Mouse (Mus musculus): ENCODE results near the gene Ppp1r1b. TPM values are rescaled to one million over a fixed set of nuclear protein-coding genes. Genes with fewer than 3 reads are reported as not detected.
A peak's percentile ranks its signal among the peaks of the same experiment; 100 is the strongest.

Ppp1r1b gene
- polyA plus RNA-seq, 1 experiment from 2014 or later: 2.9 TPM

DNA sequence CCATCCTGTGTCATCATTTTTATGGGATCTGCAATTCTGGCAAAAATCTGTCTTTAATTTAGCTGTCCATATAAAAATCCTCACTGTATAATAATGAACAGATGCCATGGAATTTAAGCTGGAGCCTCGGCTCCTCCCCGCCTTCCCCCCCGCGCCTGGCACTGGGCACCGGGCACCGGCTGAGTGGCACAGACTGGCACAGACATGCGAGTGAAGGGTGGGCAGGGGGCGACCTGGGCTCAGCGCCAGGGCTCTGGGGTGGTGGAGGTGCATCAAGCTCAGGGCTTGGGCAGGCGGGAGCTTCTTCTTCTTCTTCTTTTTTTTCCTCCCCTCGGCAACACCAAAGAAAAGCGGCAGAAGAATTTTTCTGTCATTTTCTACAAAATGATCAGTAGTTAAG, 27.8 kb upstream of the Ppp1r1b start:
- Histone ChIP-seq H3K4me3 (ENCODE audit: low read depth, low read length) (no peak overlapping the region), H3K4me1 (ENCODE audit: control insufficient read depth, insufficient read depth, low read length) (no peaks in the 10 kb centered on the region), H3K4me2 (ENCODE audit: low read length) (no peak overlapping the region; the same call in 1 of the 2 replicates), H3K27me3 (ENCODE audit: control insufficient read depth, insufficient read depth, low read depth, low read length) (peaks cover 82% of the 10 kb centered on the region), H3K9ac (ENCODE audit: low read depth, low read length) (no peak overlapping the region), H3K36me3 (ENCODE audit: control insufficient read depth, insufficient read depth, low read length) (no peaks in the 10 kb centered on the region), H3K27ac (ENCODE audit: low read length) (no peak overlapping the region), H3K9me3 (replicated peaks; ENCODE audit: control insufficient read depth, low read length, poor library complexity, severe bottlenecking) (no peaks in the 10 kb centered on the region)
- 5% methylated on average over 12 of the region's 12 CpGs for WGBS
- peak; percentile 36; the same call in 1 of the 2 replicates for ATAC-seq

DNA sequence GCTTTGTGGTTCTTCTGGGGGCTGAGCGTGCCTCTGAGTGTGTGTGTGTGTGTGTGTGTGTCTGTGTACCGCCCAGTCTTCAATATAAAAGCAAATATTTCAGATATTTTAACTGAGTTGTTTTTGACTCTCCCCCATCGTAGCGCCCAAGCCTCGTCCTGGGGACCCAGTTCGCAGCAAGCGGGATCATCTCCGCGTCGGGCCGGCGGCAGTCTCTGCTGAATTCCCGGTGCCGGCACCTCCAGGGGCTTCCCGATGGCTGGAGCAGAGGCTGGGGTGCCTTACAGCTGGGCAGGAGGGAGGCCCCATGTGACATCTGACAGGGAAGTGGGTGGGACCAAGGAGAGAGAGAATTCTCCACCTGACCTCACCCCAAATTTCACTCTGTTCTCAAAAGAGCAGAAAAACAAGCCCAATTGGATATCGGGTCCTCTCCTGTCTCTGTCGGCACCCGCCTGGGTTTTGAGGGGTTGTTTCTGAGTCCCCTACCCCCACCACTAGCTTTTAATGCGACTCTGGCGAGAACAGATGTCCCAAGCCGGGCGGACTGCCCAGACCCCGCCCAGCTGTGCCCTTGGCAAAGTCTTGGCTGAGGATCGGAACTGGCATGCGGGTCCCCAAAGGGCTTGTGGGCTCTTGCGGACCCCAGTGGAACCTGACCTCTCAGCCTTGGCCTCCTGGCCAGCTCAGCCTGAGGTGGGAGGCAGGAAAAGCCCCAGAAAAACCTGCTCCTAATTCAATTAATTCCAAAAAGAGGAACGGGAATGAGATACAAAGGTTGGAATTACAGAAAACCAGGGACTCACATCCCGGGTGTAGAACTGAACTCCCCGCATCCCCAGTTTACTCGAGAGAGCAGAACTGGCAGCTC, 27.2 kb upstream of the Ppp1r1b start:
- H3K9ac ChIP-seq (ENCODE audit: low read depth, low read length): no peak overlapping the region
- no peak overlapping the region; the same call in 1 of the 2 replicates for H3K4me2 ChIP-seq (ENCODE audit: low read length)
- H3K27me3 ChIP-seq (ENCODE audit: control insufficient read depth, insufficient read depth, low read depth, low read length): peaks cover 81% of the 10 kb centered on the region
- no peaks in the 10 kb centered on the region for H3K4me1 ChIP-seq (ENCODE audit: control insufficient read depth, insufficient read depth, low read length)
- ATAC-seq: no peak
- H3K9me3 ChIP-seq (replicated peaks; ENCODE audit: control insufficient read depth, low read length, poor library complexity, severe bottlenecking): no peaks in the 10 kb centered on the region
- H3K27ac ChIP-seq (ENCODE audit: low read length): no peak overlapping the region; the same call in 1 of the 2 replicates
- H3K36me3 ChIP-seq (ENCODE audit: control insufficient read depth, insufficient read depth, low read length): no peaks in the 10 kb centered on the region
- no peak overlapping the region for H3K4me3 ChIP-seq (ENCODE audit: low read depth, low read length)
- WGBS: 1% methylated on average over 30 of the region's 30 CpGs

DNA sequence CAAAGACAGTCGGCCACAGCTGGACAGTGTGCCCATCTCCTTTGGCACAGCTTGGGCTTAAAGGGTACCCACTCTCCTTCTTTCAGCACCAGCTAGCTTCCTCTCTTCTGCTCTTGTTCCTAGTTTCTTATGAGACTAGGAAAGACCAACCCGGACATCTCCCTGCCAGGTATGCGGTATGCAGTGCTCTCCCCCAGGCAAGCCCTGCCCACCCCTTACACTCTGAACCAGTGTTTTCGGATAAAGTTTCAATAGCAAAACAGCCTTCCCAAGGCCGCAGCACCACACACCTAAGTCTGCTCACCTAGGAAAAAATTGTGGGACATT, 26.6 kb upstream of the Ppp1r1b start:
- WGBS: 7% methylated on average over 5 of the region's 5 CpGs
- Histone ChIP-seq H3K27me3 (ENCODE audit: control insufficient read depth, insufficient read depth, low read depth, low read length) (peaks cover 75% of the 10 kb centered on the region), H3K27ac (ENCODE audit: low read length) (no peak overlapping the region), H3K9ac (ENCODE audit: low read depth, low read length) (no peak overlapping the region), H3K4me1 (ENCODE audit: control insufficient read depth, insufficient read depth, low read length) (no peaks in the 10 kb centered on the region), H3K4me2 (ENCODE audit: low read length) (no peak overlapping the region), H3K9me3 (replicated peaks; ENCODE audit: control insufficient read depth, low read length, poor library complexity, severe bottlenecking) (no peaks in the 10 kb centered on the region), H3K4me3 (ENCODE audit: low read depth, low read length) (no peak overlapping the region), H3K36me3 (ENCODE audit: control insufficient read depth, insufficient read depth, low read length) (no peaks in the 10 kb centered on the region)
- no peak for ATAC-seq

DNA sequence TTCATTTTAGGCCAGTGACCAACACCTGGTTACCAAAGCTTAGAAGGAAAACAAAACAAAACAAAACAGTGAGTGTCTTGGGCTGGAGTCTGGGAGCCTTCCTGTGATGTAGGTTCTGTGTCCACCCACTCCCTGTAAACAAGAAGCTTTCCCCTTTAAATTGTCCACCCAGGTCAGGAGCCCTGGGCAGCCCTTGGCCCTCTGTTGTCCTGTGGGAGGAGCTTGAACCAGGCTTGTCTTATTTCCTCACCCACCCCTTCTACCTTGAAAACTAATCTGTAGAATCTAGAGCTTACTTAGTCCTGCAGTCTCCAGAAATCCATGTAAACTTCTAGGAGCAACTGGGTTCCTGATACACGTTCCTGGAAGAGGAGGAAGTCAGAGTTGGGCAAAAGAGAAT, 26.0 kb upstream of the Ppp1r1b start:
- Histone ChIP-seq H3K36me3 (ENCODE audit: control insufficient read depth, insufficient read depth, low read length) (no peaks in the 10 kb centered on the region), H3K9ac (ENCODE audit: low read depth, low read length) (no peak overlapping the region), H3K4me2 (ENCODE audit: low read length) (no peak overlapping the region), H3K4me1 (ENCODE audit: control insufficient read depth, insufficient read depth, low read length) (peaks cover 1% of the 10 kb centered on the region; the same call in 1 of the 2 replicates), H3K27ac (ENCODE audit: low read length) (no peak overlapping the region), H3K4me3 (ENCODE audit: low read depth, low read length) (no peak overlapping the region), H3K9me3 (replicated peaks; ENCODE audit: control insufficient read depth, low read length, poor library complexity, severe bottlenecking) (no peaks in the 10 kb centered on the region), H3K27me3 (ENCODE audit: control insufficient read depth, insufficient read depth, low read depth, low read length) (peaks cover 73% of the 10 kb centered on the region)
- no peak for ATAC-seq
- WGBS: 4% methylated on average over 1 of the region's 1 CpGs

DNA sequence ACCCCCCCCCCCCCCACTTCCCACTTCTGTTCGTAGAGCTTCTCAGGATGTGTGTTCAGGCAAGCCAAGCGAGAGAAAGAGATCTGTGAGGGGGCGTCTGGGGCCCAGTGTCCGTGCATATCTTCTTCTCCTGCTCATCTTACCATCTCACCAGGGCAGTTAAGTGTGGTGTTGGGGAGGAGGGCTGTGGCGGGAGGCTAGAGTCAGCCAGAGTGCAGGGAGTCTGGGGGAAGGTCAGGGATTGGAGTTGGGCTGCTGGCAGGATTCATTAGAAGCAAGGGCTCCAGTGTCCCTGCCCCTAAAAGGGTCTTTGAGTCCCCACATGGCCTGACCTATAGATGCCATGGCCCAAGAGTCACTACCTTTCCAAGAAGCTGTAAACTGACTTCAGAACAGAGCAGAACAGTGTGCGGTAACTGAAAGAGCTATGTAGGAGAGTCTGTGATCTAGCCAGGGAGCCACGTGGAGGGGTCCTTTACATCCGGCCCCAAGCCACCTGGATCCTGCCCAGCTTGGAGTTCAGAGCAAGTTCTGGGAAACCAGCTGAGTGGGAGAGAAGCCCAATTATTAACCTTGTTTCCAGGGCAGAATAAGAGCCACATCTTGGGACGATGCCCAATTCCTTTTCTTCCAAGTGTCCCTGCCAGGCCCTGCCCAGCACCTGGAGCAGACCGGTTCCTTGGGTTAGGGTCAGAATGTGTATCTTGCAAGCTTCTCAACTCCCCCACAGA, 24.9 kb upstream of the Ppp1r1b start:
- H3K4me1 ChIP-seq (ENCODE audit: control insufficient read depth, insufficient read depth, low read length): peaks cover 12% of the 10 kb centered on the region; the same call in 1 of the 2 replicates
- 1% methylated on average over 10 of the region's 10 CpGs for WGBS
- no peaks in the 10 kb centered on the region for H3K9me3 ChIP-seq (replicated peaks; ENCODE audit: control insufficient read depth, low read length, poor library complexity, severe bottlenecking)
- H3K36me3 ChIP-seq (ENCODE audit: control insufficient read depth, insufficient read depth, low read length): no peaks in the 10 kb centered on the region
- H3K27ac ChIP-seq (ENCODE audit: low read length): no peak overlapping the region
- ATAC-seq: no peak
- no peak overlapping the region for H3K4me3 ChIP-seq (ENCODE audit: low read depth, low read length)
- no peak overlapping the region for H3K9ac ChIP-seq (ENCODE audit: low read depth, low read length)
- peaks cover 72% of the 10 kb centered on the region for H3K27me3 ChIP-seq (ENCODE audit: control insufficient read depth, insufficient read depth, low read depth, low read length)
- no peak overlapping the region for H3K4me2 ChIP-seq (ENCODE audit: low read length)

DNA sequence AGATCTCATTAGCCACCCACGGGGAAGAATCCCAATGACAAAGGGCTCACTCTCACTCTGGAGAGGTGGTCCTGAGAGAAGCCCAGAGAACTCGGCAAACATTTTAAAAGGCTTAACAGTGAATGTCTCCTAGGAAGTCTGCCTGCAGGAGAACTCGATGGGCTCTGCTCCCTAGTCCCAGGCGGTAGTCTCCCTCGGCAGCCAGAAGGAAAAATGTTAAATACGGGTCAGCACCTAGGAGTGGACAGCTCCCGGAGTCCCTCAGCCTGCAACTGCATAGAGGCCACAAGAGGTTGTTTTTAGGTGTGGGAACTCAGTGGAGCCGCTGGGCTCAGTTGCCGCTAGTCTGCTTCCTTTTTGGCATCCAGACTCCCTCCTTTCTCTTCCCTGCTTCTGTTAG, 24.3 kb upstream of the Ppp1r1b start:
- H3K9ac ChIP-seq (ENCODE audit: low read depth, low read length): no peak overlapping the region
- no peak for ATAC-seq
- peaks cover 66% of the 10 kb centered on the region for H3K27me3 ChIP-seq (ENCODE audit: control insufficient read depth, insufficient read depth, low read depth, low read length)
- H3K4me2 ChIP-seq (ENCODE audit: low read length): no peak overlapping the region; the same call in 1 of the 2 replicates
- H3K4me3 ChIP-seq (ENCODE audit: low read depth, low read length): no peak overlapping the region
- no peaks in the 10 kb centered on the region for H3K9me3 ChIP-seq (replicated peaks; ENCODE audit: control insufficient read depth, low read length, poor library complexity, severe bottlenecking)
- WGBS: 2% methylated on average over 9 of the region's 9 CpGs
- no peak overlapping the region for H3K27ac ChIP-seq (ENCODE audit: low read length)
- H3K36me3 ChIP-seq (ENCODE audit: control insufficient read depth, insufficient read depth, low read length): no peaks in the 10 kb centered on the region
- H3K4me1 ChIP-seq (ENCODE audit: control insufficient read depth, insufficient read depth, low read length): peaks cover 18% of the 10 kb centered on the region

DNA sequence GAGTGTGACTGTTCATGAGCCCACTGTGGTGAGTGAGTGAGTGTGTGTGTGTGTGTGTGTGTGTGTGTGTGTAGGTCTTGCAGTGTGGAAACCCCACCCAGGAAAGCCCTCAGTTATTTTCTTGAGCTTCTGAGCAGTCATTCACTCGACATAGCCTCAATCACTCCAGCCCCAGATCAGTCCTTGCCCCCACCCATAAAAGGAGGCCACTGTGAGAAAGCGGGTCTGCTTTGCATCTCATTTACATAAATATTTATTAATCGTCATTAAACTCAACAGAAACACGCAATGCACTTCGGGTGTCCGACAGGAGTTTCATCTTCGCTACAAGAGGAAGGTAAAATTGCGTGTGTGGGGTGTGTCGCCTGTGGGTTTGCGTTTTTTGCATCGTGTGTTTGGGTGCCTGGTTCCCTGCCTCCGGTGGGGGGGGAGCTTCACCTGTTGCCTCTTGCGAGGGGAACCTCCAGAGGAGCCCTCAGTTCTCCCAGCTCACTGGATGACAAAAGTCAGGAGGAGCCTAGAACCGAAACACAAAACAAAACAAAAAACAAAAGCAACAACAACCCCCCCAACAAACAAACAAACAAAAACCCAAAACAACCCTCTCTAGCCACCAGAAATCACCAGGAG, 22.9 kb upstream of the Ppp1r1b start:
- peak overlapping the region; percentile 25; the same call in 1 of the 2 replicates for H3K4me2 ChIP-seq (ENCODE audit: low read length)
- ATAC-seq: no peak
- H3K4me1 ChIP-seq (ENCODE audit: control insufficient read depth, insufficient read depth, low read length): peaks cover 18% of the 10 kb centered on the region
- H3K36me3 ChIP-seq (ENCODE audit: control insufficient read depth, insufficient read depth, low read length): no peaks in the 10 kb centered on the region
- 5% methylated on average over 14 of the region's 14 CpGs for WGBS
- no peak overlapping the region; the same call in 1 of the 2 replicates for H3K4me3 ChIP-seq (ENCODE audit: low read depth, low read length)
- H3K9me3 ChIP-seq (replicated peaks; ENCODE audit: control insufficient read depth, low read length, poor library complexity, severe bottlenecking): no peaks in the 10 kb centered on the region
- H3K9ac ChIP-seq (ENCODE audit: low read depth, low read length): no peak overlapping the region
- H3K27me3 ChIP-seq (ENCODE audit: control insufficient read depth, insufficient read depth, low read depth, low read length): peaks cover 62% of the 10 kb centered on the region
- H3K27ac ChIP-seq (ENCODE audit: low read length): no peak overlapping the region

DNA sequence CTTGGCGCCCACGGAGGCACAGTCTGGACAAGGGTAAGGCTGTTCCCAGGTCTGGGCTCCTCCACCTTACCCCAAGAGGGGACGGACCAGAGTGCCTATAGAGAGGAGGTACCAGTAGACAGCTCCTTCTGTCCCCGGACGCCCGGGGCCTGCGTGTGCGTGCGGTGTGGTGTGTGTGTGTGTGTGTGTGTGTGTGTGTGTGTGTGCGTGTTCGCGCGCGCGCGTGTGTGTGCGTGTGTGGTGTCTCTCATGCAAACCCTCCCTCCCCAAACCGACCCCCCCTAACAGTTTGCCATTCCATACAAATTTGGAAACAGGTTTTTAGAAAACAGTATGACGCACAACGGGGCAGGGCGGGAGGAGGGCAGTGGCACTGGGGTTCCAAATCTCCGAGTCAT, 22.4 kb upstream of the Ppp1r1b start:
- peaks cover 67% of the 10 kb centered on the region for H3K27me3 ChIP-seq (ENCODE audit: control insufficient read depth, insufficient read depth, low read depth, low read length)
- H3K4me3 ChIP-seq (ENCODE audit: low read depth, low read length): no peak overlapping the region; the same call in 1 of the 2 replicates
- 5% methylated on average over 22 of the region's 22 CpGs for WGBS
- no peak for ATAC-seq
- H3K4me1 ChIP-seq (ENCODE audit: control insufficient read depth, insufficient read depth, low read length): peaks cover 18% of the 10 kb centered on the region
- H3K27ac ChIP-seq (ENCODE audit: low read length): no peak overlapping the region
- no peaks in the 10 kb centered on the region for H3K36me3 ChIP-seq (ENCODE audit: control insufficient read depth, insufficient read depth, low read length)
- H3K4me2 ChIP-seq (ENCODE audit: low read length): peak overlapping the region; percentile 25; the same call in 1 of the 2 replicates
- H3K9me3 ChIP-seq (replicated peaks; ENCODE audit: control insufficient read depth, low read length, poor library complexity, severe bottlenecking): no peaks in the 10 kb centered on the region
- no peak overlapping the region for H3K9ac ChIP-seq (ENCODE audit: low read depth, low read length)

Data from midbrain, embryonic 16.5 days (tissue).